Mouse (Mus musculus) intestine, embryonic 14.5 days (tissue): ENCODE results near the gene Morn5. TPM values are rescaled to one million over a fixed set of nuclear protein-coding genes. Genes with fewer than 3 reads are reported as not detected.

Experiments used
- ATAC-seq: fragments of 200-750 bp; cut with Nextera tagmentation; replicated peaks from 2 replicates; pipeline ENCODE4 v1.8.0; 2017; ENCODE audit warnings: low read depth, moderate number of reproducible peaks, moderate TSS enrichment, moderate library complexity; ENCODE audit not compliant: low FRiP score, low TSS enrichment
- DNase-seq: peaks from one replicate; pipeline ENCODE4 v3.0.0-alpha.2; 2018; ENCODE audit warnings: low spot score
- H3K27ac ChIP-seq: fragments of 300-500 bp; sonication (generic); 2 replicates; pipeline ENCODE4 v1.5.1; 2014; ENCODE audit warnings: low read depth, mild to moderate bottlenecking, control low read depth
- H3K27me3 ChIP-seq: fragments of 300-500 bp; sonication (generic); replicated peaks from 2 replicates; pipeline ENCODE4 v1.6.1; 2014; ENCODE audit warnings: low read length, control low read depth; ENCODE audit not compliant: control insufficient read depth, insufficient read depth
- H3K36me3 ChIP-seq: fragments of 300-500 bp; sonication (generic); 2 replicates; pipeline ENCODE4 v1.6.1; 2014; ENCODE audit warnings: low read length, control low read depth; ENCODE audit not compliant: control insufficient read depth, insufficient read depth
- H3K4me1 ChIP-seq: fragments of 300-500 bp; sonication (generic); replicated peaks from 2 replicates; pipeline ENCODE4 v1.6.1; 2014; ENCODE audit warnings: low read length, control low read depth, mixed read lengths; ENCODE audit not compliant: control insufficient read depth, insufficient read depth
- H3K4me2 ChIP-seq: fragments of 300-500 bp; sonication (generic); 2 replicates; pipeline ENCODE4 v1.6.1; 2014; ENCODE audit warnings: low read length
- H3K4me3 ChIP-seq: fragments of 300-500 bp; sonication (generic); 2 replicates; pipeline ENCODE4 v1.5.1; 2014; ENCODE audit warnings: low read depth, low read length, control low read depth, mixed read lengths
- H3K9ac ChIP-seq: fragments of 300-500 bp; sonication (generic); 2 replicates; pipeline ENCODE4 v1.6.1; 2014; ENCODE audit warnings: mild to moderate bottlenecking, low read length
- H3K9me3 ChIP-seq: fragments of 300-500 bp; sonication (generic); 2 replicates; pipeline ENCODE4 v1.6.1; 2016; ENCODE audit warnings: low read length, control low read depth; ENCODE audit not compliant: control insufficient read depth
- WGBS: fragments of 180-500 bp; shearing (Covaris S2); extraction: QIAGEN DNeasy Blood & Tissue Kit; methylation state at CpG from one replicate; pipeline ENCODE4 v1.1.7; 2014; 5-methylcytosine and 5-hydroxymethylcytosine counted together
- polyA plus RNA-seq: library from polyadenylated mRNA; unstranded; fragments of >200 nt; fragmentation: Nextera tagmentation; extraction: Ambion mirVana; gene quantifications from 2 replicates; pipeline ENCODE4 v1.2.1, GENCODE M21; 2014

Gene Morn5
- polyA plus RNA-seq, 1 experiment from 2014 or later = not detected

DNA sequence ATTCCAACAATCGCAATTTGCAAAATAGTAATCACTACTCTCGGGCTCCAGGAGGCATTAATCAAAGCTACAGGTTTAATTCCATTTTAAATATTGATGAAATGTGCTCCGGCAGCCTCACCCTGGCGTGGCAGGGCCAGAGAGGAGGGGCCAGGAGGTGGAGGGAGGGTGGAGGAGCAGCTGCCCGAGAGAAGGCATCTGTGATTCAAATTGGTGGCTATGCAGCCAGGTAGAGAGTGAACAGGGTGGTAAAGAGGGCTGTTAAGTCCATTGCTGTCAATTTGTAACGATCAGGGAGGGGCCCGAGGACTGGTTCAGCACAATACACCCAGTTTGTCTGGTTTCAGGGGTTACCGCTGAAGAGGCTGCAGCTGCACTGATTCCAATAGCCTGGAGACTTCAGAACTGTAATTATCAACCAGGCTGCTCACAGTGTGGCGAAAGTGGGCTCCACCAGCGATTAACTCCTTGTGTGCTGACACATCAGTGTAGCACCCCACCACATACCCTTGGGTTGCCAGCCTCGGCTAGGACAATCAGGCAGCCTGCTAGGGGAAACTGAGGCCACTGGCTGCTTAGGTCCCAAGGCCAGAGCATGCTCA is 28.0 kb downstream of the Morn5 start:
- Histone ChIP-seq H3K9ac (no peak overlapping the region), H3K4me3 (no peak overlapping the region), H3K36me3 (no peaks in the 10 kb centered on the region), H3K27ac (no peak overlapping the region), H3K9me3 (no peaks in the 10 kb centered on the region), H3K4me2 (no peak overlapping the region), H3K4me1 (peaks cover 7% of the 10 kb centered on the region; the same call in 1 of the 2 replicates), H3K27me3 (no peaks in the 10 kb centered on the region)
- ATAC-seq (no peak), DNase-seq (no peak)
- WGBS = 12% methylated on average over 11 of the region's 11 CpGs

DNA sequence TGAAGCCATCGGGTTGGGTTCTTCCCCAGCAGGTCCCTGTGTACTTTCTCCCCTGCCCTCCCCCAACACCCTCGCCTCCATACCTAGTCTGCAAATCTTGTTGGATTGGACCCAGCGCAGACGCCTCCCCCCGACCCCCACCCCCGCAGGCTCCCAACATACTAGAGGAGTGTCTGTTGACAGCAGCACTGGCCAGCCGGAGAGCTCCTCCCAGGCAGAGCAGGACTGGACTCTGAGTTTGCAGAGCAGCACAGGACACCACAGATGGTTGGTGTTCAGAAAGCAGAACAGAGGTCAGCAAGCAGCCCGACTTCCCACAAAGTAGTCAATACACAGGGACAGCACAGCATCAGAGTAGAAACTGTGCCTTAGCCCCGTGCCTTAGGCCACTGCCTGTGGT is 32.2 kb downstream of the Morn5 start:
- peak; percentile 56 for DNase-seq
- no peak overlapping the region for H3K9ac ChIP-seq
- H3K27ac ChIP-seq = no peak overlapping the region
- H3K27me3 ChIP-seq = peaks cover 3% of the 10 kb centered on the region; the same call in 1 of the 2 replicates
- H3K9me3 ChIP-seq = no peaks in the 10 kb centered on the region
- WGBS = 12% methylated on average over 9 of the region's 9 CpGs
- H3K4me2 ChIP-seq = no peak overlapping the region
- H3K4me1 ChIP-seq = peaks cover 7% of the 10 kb centered on the region; the same call in 1 of the 2 replicates
- no peak overlapping the region for H3K4me3 ChIP-seq
- H3K36me3 ChIP-seq = no peaks in the 10 kb centered on the region
- peak; percentile 63; the same call in 1 of the 2 replicates for ATAC-seq

DNA sequence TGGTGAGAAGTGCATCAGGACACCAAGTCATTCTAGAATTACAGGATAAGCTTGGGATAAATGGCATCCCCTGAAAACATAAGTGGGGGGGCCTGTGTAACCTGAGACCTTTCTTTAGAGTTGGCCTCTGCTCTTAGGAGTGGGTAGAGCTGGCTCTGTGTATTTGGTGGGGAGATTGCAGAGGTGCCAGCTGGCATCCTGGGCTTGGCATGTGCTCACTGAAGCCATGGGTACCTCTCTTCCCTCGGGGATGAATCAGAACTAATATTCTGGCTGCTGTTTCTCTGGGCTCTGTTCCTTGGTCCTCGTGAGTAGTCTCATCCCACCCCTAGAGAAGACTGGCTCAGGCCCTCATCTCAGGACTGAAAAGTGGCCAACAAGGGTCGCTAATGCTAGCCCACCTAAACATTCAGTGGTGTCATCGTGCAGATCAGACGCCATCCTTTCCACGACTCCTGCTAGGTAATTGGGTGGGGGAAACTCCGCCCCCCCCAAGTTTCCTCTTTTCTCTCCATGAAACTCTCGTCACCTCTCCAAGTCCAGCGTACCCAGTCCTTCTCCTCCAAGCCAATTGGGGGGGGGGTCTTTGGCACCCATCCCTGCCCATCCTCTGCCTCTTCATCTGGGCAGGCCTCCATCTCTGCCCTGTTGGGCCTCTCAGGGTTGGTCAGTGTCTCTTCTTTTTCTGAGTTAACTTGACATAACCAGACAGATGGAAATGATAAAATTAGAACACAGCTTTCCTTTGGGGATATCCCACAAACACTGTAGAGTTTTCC is 33.7 kb downstream of the Morn5 start:
- no peak overlapping the region for H3K27ac ChIP-seq
- DNase-seq (no peak), ATAC-seq (no peak)
- no peaks in the 10 kb centered on the region for H3K4me1 ChIP-seq
- H3K9me3 ChIP-seq = no peaks in the 10 kb centered on the region
- H3K4me2 ChIP-seq = no peak overlapping the region
- no peak overlapping the region for H3K9ac ChIP-seq
- H3K36me3 ChIP-seq = no peaks in the 10 kb centered on the region
- H3K4me3 ChIP-seq = no peak overlapping the region
- WGBS = 83% methylated on average over 9 of the region's 9 CpGs
- H3K27me3 ChIP-seq = peaks cover 17% of the 10 kb centered on the region; the same call in 1 of the 2 replicates

DNA sequence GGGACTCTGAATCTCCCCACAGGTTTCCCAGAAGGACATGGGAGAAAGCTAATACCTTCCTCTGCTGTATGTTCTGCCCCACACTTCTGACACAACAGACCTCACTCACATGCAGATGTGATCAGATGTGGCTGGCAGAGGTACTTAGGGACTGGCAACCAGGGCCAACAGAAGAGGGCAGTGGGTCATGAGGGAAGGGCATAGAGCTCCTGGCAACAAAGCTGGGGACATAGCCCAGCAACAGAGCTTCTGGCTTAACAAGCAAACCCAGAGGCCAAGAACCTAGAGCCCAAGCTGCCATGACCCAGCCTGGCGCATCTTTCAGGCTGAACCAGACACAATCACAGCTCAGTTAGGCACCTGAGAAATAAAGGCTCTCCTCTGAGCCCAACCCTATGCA is 35.8 kb downstream of the Morn5 start:
- H3K27me3 ChIP-seq = peaks cover 38% of the 10 kb centered on the region
- H3K9me3 ChIP-seq = no peaks in the 10 kb centered on the region
- H3K4me1 ChIP-seq = no peaks in the 10 kb centered on the region
- no peaks in the 10 kb centered on the region for H3K36me3 ChIP-seq
- H3K9ac ChIP-seq = no peak overlapping the region
- WGBS = 100% methylated on average over 1 of the region's 1 CpGs
- DNase-seq = no peak
- no peak for ATAC-seq
- H3K4me2 ChIP-seq = no peak overlapping the region
- no peak overlapping the region for H3K4me3 ChIP-seq
- H3K27ac ChIP-seq = no peak overlapping the region

DNA sequence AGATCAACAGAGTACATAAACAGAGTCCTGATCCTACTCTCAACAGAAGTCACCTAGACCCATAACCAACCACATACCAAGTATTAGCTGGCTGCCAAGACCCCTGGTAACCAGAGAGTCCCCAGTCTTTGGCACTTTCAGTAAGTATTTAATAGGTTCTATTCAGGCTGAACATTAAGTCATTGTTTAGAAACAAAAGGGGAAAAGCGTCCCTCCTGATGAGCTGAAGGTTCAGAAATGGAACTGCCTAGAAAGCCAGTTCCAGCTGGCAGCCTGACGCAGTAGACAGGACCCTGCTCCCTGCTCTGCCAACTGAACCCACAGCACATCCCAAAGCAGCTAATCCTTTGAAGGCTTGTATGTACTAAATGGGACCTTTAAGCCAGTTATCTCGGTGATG is 39.9 kb downstream of the Morn5 start:
- no peaks in the 10 kb centered on the region for H3K9me3 ChIP-seq
- no peak overlapping the region for H3K4me2 ChIP-seq
- H3K27me3 ChIP-seq = peaks cover 79% of the 10 kb centered on the region
- 70% methylated on average over 3 of the region's 3 CpGs for WGBS
- H3K4me3 ChIP-seq = no peak overlapping the region
- no peaks in the 10 kb centered on the region for H3K36me3 ChIP-seq
- peaks cover 11% of the 10 kb centered on the region; the same call in 1 of the 2 replicates for H3K4me1 ChIP-seq
- ATAC-seq (no peak), DNase-seq (no peak)
- no peak overlapping the region for H3K9ac ChIP-seq
- no peak overlapping the region for H3K27ac ChIP-seq

DNA sequence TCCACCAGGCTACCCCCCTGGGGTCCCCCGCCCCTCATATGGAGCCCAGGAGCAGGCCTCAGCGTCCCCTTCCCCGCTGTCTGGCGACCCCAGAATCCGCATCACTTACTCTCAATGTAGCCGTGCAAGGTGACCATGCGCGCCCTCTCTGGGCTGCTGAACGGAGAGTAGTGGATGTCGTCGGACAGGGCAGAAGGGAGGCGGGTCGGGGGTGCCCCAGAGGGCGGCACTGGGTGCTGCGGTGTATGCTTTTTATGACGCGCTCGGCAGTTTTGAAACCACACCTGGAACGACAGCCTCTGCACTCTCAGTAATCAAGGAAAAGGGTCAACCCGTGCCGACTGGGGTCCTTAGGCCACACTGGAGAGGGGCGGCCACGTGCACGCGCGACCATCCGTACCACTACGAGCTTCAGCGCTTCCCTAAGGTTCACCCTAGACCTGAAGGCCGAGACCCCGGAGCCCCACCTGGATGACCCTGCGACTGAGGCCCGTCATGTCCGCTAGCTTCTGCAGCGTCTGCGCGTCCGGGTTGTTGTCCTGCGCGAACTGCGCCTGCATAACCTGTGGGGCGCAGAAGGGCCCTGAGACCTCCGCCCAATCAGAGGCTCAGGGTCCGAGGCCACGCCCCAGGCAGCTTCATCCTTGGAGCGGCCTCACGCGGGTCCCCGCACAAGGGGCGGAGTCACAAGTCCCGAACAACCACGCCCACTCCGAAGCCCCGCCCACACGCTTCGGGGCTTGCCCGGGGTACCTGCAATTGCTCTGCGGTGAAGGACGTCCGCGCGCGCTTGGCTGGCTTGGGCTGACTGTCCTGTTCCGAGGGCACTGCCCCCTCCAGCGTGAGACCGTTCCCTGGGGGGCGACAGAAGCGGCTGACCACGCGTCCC is 41.8 kb downstream of the Morn5 start:
- DNase-seq (peak; percentile 89), ATAC-seq (peak; percentile 85)
- 4% methylated on average over 70 of the region's 70 CpGs for WGBS
- Histone ChIP-seq H3K36me3 (no peaks in the 10 kb centered on the region), H3K4me2 (peak overlapping the region; percentile 78), H3K4me3 (peak overlapping the region; percentile 39), H3K9ac (no peak overlapping the region), H3K27ac (no peak overlapping the region), H3K9me3 (no peaks in the 10 kb centered on the region), H3K27me3 (peaks cover 98% of the 10 kb centered on the region), H3K4me1 (peaks cover 11% of the 10 kb centered on the region; the same call in 1 of the 2 replicates)

DNA sequence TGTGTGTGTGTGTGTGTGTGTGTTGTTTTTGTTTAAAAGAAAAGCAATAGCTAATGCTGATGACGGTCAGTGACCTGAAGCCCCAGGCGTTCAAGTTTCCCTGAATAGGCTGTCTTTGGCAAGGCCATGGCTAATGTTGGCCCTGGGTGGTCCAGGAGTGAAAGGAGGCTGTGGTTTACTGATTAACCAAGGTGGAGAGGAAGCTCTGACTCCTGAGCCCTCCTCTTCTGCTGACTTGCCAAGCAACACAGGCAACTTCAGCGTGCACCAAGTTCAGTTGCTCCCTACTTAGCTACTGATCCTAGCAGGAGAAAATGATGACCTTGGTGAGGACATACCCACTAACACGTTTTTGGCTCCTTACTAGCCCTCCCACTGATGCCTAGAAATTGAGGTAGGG is 43.5 kb downstream of the Morn5 start:
- Histone ChIP-seq H3K4me1 (peaks cover 11% of the 10 kb centered on the region; the same call in 1 of the 2 replicates), H3K27ac (no peak overlapping the region), H3K27me3 (peaks cover 99% of the 10 kb centered on the region), H3K9ac (no peak overlapping the region), H3K9me3 (no peaks in the 10 kb centered on the region), H3K4me3 (no peak overlapping the region), H3K36me3 (no peaks in the 10 kb centered on the region), H3K4me2 (no peak overlapping the region)
- ATAC-seq = no peak
- WGBS = 5% methylated on average over 4 of the region's 4 CpGs
- DNase-seq = peak; percentile 59

DNA sequence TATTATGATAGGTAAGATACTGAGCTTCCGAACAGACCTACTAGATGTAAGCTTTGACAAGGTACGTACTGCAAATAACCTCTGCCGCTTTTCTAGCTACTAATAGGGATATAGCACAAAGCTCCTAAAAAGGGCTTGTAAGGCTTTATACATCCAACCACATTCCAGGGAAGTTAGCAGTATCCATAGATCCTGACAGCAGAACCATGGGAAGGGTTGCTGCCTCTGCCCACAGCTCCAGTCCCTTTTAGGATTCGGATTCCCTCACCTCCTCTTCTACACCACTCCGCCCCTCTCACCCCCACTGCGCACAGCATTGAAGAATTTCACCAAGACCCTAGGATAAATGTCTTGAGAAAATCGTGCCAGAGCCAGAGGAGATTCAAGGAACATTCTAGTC is 44.0 kb downstream of the Morn5 start:
- H3K27me3 ChIP-seq = peaks cover 100% of the 10 kb centered on the region
- no peak overlapping the region for H3K4me2 ChIP-seq
- 19% methylated on average over 7 of the region's 7 CpGs for WGBS
- no peaks in the 10 kb centered on the region for H3K9me3 ChIP-seq
- no peak overlapping the region for H3K4me3 ChIP-seq
- ATAC-seq (no peak), DNase-seq (no peak)
- no peaks in the 10 kb centered on the region for H3K36me3 ChIP-seq
- H3K9ac ChIP-seq = no peak overlapping the region
- H3K4me1 ChIP-seq = peaks cover 11% of the 10 kb centered on the region; the same call in 1 of the 2 replicates
- H3K27ac ChIP-seq = no peak overlapping the region
